Mouse (Mus musculus): Measurements from ENCODE around the gene Vmn1r82. TPM values are rescaled to one million over a fixed set of nuclear protein-coding genes. Genes with fewer than 3 reads are reported as not detected.

Vmn1r82 gene
- polyA plus RNA-seq (2014; fragmentation: Nextera tagmentation; extraction: Ambion mirVana) = not detected in 2 replicates

DNA sequence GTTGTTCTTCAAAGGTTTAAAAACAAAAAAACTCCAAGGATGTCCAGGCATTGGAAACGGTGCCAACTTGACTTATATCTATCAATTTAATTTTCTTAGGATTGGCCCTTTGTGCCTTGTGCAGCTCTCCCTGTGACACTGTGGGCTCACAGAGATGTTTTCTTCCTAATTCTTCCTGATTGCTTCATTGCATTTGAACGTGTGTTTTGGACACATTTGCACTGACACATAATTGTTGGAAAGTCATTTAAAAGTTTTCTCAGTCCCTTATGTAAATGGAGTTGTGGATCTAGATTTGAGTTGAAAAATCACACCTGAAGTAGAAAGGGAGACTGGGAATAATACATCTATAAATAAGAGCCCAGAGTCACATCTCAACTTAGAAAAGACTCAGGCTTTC is at the start of gene Vmn1r82:
Gene Vmn1r82 (plus strand): TSS at position 301 of the 400 bp plus-strand sequence.
- WGBS = 60% methylated on average over 2 of the region's 2 CpGs

GRCm38 (mm10) chr7:12268169-12268568 is 32.1 kb upstream of the Vmn1r82 start, which contains the start of gene Vmn1r81:
TSS of gene Vmn1r81 (minus strand) at chr7:12268269.
- no peaks in the 10 kb centered on the region for H3K27me3 ChIP-seq (ENCODE audit: control insufficient read depth, insufficient read depth, low read length)
- WGBS = 64% methylated on average over 1 of the region's 1 CpGs
- H3K9ac ChIP-seq (ENCODE audit: low read depth, low read length) = no peak within 1 kb of the TSS
- H3K4me2 ChIP-seq (replicated peaks; ENCODE audit: low read depth, low read length) = no peak within 1 kb of the TSS
- no peaks in the 10 kb centered on the region for H3K9me3 ChIP-seq (ENCODE audit: control insufficient read depth, low read length)
- DNase-seq (ENCODE audit: low spot score) (no peak), ATAC-seq (ENCODE audit: low FRiP score) (no peak)
- no peaks in the 10 kb centered on the region for H3K4me1 ChIP-seq (replicated peaks; ENCODE audit: control insufficient read depth, insufficient read depth, low read length)
- H3K36me3 ChIP-seq (ENCODE audit: control insufficient read depth, insufficient read depth, low read length) = no peaks in the 10 kb centered on the region
- no peak within 1 kb of the TSS for H3K27ac ChIP-seq (ENCODE audit: low read depth, low read length)
- no peak within 1 kb of the TSS for H3K4me3 ChIP-seq (ENCODE audit: low read depth, low read length)

More for the DNA sequence above, at the start of gene Vmn1r82:
- H3K4me3 ChIP-seq (ENCODE audit: low read depth, low read length) = no peak within 1 kb of the TSS
- H3K9ac ChIP-seq (ENCODE audit: low read depth, low read length) = no peak within 1 kb of the TSS
- H3K36me3 ChIP-seq (ENCODE audit: control insufficient read depth, insufficient read depth, low read length) = no peaks in the 10 kb centered on the region
- H3K4me2 ChIP-seq (replicated peaks; ENCODE audit: low read depth, low read length) = no peak within 1 kb of the TSS
- no peaks in the 10 kb centered on the region; the same call in 1 of the 2 replicates for H3K9me3 ChIP-seq (ENCODE audit: control insufficient read depth, low read length)
- no peaks in the 10 kb centered on the region for H3K4me1 ChIP-seq (replicated peaks; ENCODE audit: control insufficient read depth, insufficient read depth, low read length)
- ATAC-seq (ENCODE audit: low FRiP score) = no peak
- no peak for DNase-seq (ENCODE audit: low spot score)
- H3K27me3 ChIP-seq (ENCODE audit: control insufficient read depth, insufficient read depth, low read length) = no peaks in the 10 kb centered on the region
- H3K27ac ChIP-seq (ENCODE audit: low read depth, low read length) = no peak within 1 kb of the TSS

- ATAC-seq (ENCODE audit: low FRiP score) (no peak), DNase-seq (ENCODE audit: low spot score) (no peak)
- WGBS = 81% methylated on average over 2 of the region's 2 CpGs
- no peaks in the 10 kb centered on the region for H3K4me1 ChIP-seq (replicated peaks; ENCODE audit: control insufficient read depth, insufficient read depth, low read length)
- no peak within 1 kb of the TSS for H3K4me3 ChIP-seq (ENCODE audit: low read depth, low read length)
- H3K36me3 ChIP-seq (ENCODE audit: control insufficient read depth, insufficient read depth, low read length) = no peaks in the 10 kb centered on the region
- H3K9me3 ChIP-seq (ENCODE audit: control insufficient read depth, low read length) = no peaks in the 10 kb centered on the region
- no peak within 1 kb of the TSS for H3K4me2 ChIP-seq (replicated peaks; ENCODE audit: low read depth, low read length)
- no peaks in the 10 kb centered on the region for H3K27me3 ChIP-seq (ENCODE audit: control insufficient read depth, insufficient read depth, low read length)
- H3K27ac ChIP-seq (ENCODE audit: low read depth, low read length) = no peak within 1 kb of the TSS
- no peak within 1 kb of the TSS for H3K9ac ChIP-seq (ENCODE audit: low read depth, low read length)
Measured at GRCm38 (mm10) chr7:12329381-12329780, 29.2 kb downstream of the Vmn1r82 start, which contains the start of gene Vmn1r83. TSS of gene Vmn1r83 (minus strand) at chr7:12329481.

Other genes starting within 250 kb of the Vmn1r82 start
- not detected in 2 replicates for gene Vmn1r78, start 150.2 kb upstream of the Vmn1r82 start, polyA plus RNA-seq (2014; fragmentation: Nextera tagmentation; extraction: Ambion mirVana)
- not detected in 2 replicates for gene Vmn1r79, start 129.2 kb upstream of the Vmn1r82 start, polyA plus RNA-seq (2014; fragmentation: Nextera tagmentation; extraction: Ambion mirVana)
- not detected in 2 replicates for gene Vmn1r80, start 111.1 kb upstream of the Vmn1r82 start, polyA plus RNA-seq (2014; fragmentation: Nextera tagmentation; extraction: Ambion mirVana)
- gene Vmn1r81, start 32.2 kb upstream of the Vmn1r82 start, polyA plus RNA-seq (2014; fragmentation: Nextera tagmentation; extraction: Ambion mirVana) = not detected in 2 replicates
- not detected in 2 replicates for gene Vmn1r83, start 29.1 kb downstream of the Vmn1r82 start, polyA plus RNA-seq (2014; fragmentation: Nextera tagmentation; extraction: Ambion mirVana)
- not detected in 2 replicates for gene Vmn1r84, start 68.8 kb downstream of the Vmn1r82 start, polyA plus RNA-seq (2014; fragmentation: Nextera tagmentation; extraction: Ambion mirVana)
- gene Zfp551, start 122.3 kb downstream of the Vmn1r82 start, polyA plus RNA-seq (2014; fragmentation: Nextera tagmentation; extraction: Ambion mirVana) = 4.7 and 4.8 TPM in 2 replicates
- 50.1 and 51.1 TPM in 2 replicates for gene Zfp606, start 177.9 kb downstream of the Vmn1r82 start, polyA plus RNA-seq (2014; fragmentation: Nextera tagmentation; extraction: Ambion mirVana)
- gene 2900092C05Rik, start 212.1 kb downstream of the Vmn1r82 start, polyA plus RNA-seq (2014; fragmentation: Nextera tagmentation; extraction: Ambion mirVana) = not detected in 2 replicates

All from hindbrain, embryonic 11.5 days (tissue).